Mouse (Mus musculus): ENCODE data around the gene Clpb. TPM values are rescaled to one million over a fixed set of nuclear protein-coding genes. Genes with fewer than 3 reads are reported as not detected.

The Clpb gene
- total RNA-seq, 2 experiments from 2014 or later = 48.6 to 50.9 TPM

GRCm38 (mm10) chr7:101770051-101770450 lies 106.6 kb downstream of the Clpb start:
- no peak for DNase-seq
- intact Hi-C loops (cut with DNase I) = no loop called here

DNA sequence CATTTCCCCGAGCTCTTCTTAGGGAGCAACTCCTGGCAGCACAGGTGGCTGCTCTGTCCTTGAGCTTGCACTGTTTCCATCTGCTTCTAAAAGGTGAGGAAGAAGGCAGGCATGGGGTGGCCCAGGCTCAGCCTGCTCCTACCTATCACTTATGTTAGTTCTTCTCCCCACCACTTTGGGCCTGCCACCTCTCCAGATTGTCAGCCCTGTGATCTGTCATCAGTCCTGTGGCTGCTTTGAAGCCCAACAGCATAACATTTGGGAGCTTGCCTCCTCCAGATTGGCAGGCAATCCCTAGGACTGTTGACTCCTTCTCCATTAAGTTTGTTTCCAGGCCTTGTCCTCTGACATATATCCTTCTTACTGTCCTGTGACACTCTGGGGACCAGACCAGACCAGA lies 108.2 kb downstream of the Clpb start:
- no peak for DNase-seq
- intact Hi-C loops (cut with DNase I) = no loop called here

GRCm38 (mm10) chr7:101772687-101773086 lies 109.3 kb downstream of the Clpb start:
- intact Hi-C loops (cut with DNase I) = no loop called here
- no peak for DNase-seq

- no peak for DNase-seq
- intact Hi-C loops (cut with DNase I) = no loop called here
Observed at GRCm38 (mm10) chr7:101777053-101777452, 113.6 kb downstream of the Clpb start.

DNA sequence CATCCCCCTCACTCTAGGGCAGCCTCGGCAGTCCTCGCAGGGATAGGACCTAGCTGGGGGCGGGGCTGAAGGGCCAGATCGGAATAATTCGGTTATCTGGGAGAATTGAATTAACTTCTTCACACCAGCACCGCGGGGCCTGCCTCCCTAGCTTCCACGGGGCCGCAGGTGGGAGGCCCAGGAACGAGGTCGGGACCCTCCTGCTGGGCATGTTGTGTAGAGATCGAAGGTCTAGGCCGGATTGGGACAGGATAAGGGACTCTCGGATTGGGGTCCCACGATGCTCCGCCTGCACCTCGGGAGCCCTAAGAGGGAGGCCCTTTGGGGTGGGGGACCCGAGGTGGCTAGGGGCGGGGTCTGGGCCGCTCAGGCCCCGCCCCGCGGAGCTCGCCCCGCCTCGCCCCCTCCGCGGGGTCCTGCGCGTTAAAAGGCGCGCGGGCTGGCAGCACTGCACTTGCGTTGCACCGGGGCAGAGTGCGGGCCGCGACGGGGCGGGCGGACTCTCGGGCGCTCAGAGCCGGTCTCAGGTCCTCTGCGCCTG lies 154.5 kb downstream of the Clpb start, which contains the start of gene Phox2a:
Phox2a (plus strand) TSS at position 453 of the 541 bp plus-strand sequence.
- intact Hi-C loops (cut with DNase I) = no loop called here
- no peak for DNase-seq

GRCm38 (mm10) chr7:101820295-101821030 lies 157.0 kb downstream of the Clpb start:
- DNase-seq = peak in 1 of 2 experiments; percentile 16
- intact Hi-C loops (cut with DNase I) = loop anchor here (2.0 to 5.0 kb wide), 2 partner anchors 40 to 143 kb away; no protein-coding TSS in a partner anchor

- intact Hi-C loops (cut with DNase I) = loop anchor here (2.0 to 5.0 kb wide), 2 partner anchors 41 to 145 kb away; no protein-coding TSS in a partner anchor
- peak in 1 of 2 experiments; percentile 44 for DNase-seq
Observed at GRCm38 (mm10) chr7:101821571-101822501, 158.4 kb downstream of the Clpb start.

- intact Hi-C loops (cut with DNase I) = loop anchor here (5.0 kb wide), 1 partner anchor 146 kb away; no protein-coding TSS in a partner anchor
- DNase-seq = no peak
Observed at GRCm38 (mm10) chr7:101822836-101823757, 159.7 kb downstream of the Clpb start.

- DNase-seq = no peak
- intact Hi-C loops (cut with DNase I) = loop anchor here (5.0 kb wide), 1 partner anchor 147 kb away; no protein-coding TSS in a partner anchor
Observed at GRCm38 (mm10) chr7:101823758-101824630, 160.6 kb downstream of the Clpb start.

- no peak for DNase-seq
- intact Hi-C loops (cut with DNase I) = no loop called here
Observed at GRCm38 (mm10) chr7:101830373-101830772, 166.9 kb downstream of the Clpb start.

- DNase-seq = no peak
- intact Hi-C loops (cut with DNase I) = loop anchor here (1.0 kb wide), 1 partner anchor 16 kb away; no protein-coding TSS in a partner anchor
Observed at GRCm38 (mm10) chr7:101831437-101831836, 168.0 kb downstream of the Clpb start.

DNA sequence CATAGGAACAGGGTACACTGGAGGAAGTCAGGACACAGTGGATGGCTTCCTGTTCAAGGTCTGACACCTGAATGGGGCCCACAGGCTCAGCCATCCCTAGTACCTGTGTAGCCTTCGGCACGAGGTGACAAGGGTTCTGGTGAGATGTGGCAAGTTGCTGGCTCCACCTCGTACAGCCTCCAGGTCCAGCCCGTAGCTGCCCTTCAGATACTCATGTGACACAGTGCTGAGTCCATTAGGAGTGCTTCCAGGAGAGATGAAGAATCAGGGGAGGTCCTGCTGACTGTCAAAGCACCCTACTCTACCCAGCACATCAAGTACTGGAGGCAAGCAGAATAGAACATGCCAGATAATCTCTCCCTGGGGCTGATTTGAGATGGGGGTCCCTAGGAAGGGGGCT lies 168.9 kb downstream of the Clpb start:
- intact Hi-C loops (cut with DNase I) = no loop called here
- DNase-seq = no peak

DNA sequence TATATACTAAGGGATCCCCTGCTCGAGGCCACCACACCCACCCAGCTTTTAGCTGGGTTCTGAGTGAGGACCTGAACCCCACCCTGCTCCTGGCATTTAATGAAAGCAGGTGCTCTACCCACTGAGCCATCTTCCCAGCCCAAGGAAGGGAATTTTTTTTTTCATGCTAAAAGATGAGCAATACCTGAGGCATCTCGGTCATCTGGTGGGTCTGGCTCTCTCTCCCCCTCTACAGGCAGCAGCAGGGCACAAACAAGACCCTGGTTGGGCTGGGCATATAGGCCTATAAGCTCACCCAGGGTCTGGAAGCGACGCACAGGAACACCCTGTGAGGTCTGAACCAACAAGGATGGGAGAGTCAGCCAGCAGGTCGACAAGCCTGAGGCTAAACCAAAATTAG lies 169.9 kb downstream of the Clpb start:
- intact Hi-C loops (cut with DNase I) = no loop called here

GRCm38 (mm10) chr7:101833916-101834584 lies 170.6 kb downstream of the Clpb start:
- intact Hi-C loops (cut with DNase I) = no loop called here

More for the DNA sequence above, 169.9 kb downstream of the Clpb start:
- DNase-seq = no peak

DNA sequence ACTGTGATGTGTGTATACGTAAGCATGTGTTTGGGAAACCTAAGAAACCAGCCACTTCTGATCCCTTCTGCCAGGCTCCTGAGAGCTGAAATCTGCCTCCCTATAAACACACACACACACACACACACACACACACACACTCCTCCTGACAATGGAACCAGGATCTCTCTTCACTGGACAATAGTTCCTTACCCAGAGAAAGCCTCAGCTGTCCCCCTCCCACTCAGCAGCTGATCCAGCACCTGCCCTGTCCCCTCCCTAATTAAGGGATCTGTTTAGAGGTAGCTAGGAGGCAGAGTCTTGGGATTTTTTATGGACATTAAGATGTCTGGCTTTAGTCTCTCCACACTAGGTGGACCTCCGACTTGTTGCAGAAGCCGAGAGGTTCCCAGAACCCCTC lies 171.5 kb downstream of the Clpb start:
- no peak for DNase-seq
- intact Hi-C loops (cut with DNase I) = loop anchor here (5.0 kb wide), 2 partner anchors 62 to 158 kb away; no protein-coding TSS in a partner anchor

More at GRCm38 (mm10) chr7:101833916-101834584, 170.6 kb downstream of the Clpb start:
- DNase-seq = no peak

GRCm38 (mm10) chr7:101835457-101836109 lies 172.2 kb downstream of the Clpb start:
- no peak for DNase-seq
- intact Hi-C loops (cut with DNase I) = loop anchor here (5.0 kb wide), 2 partner anchors 62 to 158 kb away; no protein-coding TSS in a partner anchor

Measured in gastrocnemius, postnatal 36 days (tissue).